Mouse (Mus musculus) kidney, postnatal 0 days (tissue): ENCODE measurements at regions not wholly inside any gene's neighbourhood (a gene's known extent, or its start where the extent isn't known, plus 50 kb on each side); places are given as distances from the start of the nearest gene placed in this dataset.

Source experiments
- ATAC-seq: fragments of 200-750 bp; cut with Nextera tagmentation; replicated peaks from 2 replicates; pipeline ENCODE4 v1.8.0; 2017; ENCODE audit warnings: low read depth, moderate number of reproducible peaks, moderate TSS enrichment, moderate library complexity; ENCODE audit not compliant: low FRiP score
- DNase-seq: peaks from one replicate; pipeline ENCODE4 v3.0.0-alpha.2; 2016; ENCODE audit warnings: low spot score
- H3K27ac ChIP-seq: fragments of 300-500 bp; sonication (generic); 2 replicates; pipeline ENCODE4 v1.5.1; 2014; ENCODE audit warnings: mild to moderate bottlenecking
- H3K27me3 ChIP-seq: fragments of 300-500 bp; sonication (generic); 2 replicates; pipeline ENCODE4 v1.6.1; 2014; ENCODE audit warnings: low read length, mixed read lengths; ENCODE audit not compliant: insufficient read depth
- H3K36me3 ChIP-seq: fragments of 300-500 bp; sonication (generic); 2 replicates; pipeline ENCODE4 v1.6.1; 2014; ENCODE audit warnings: low read length, mixed read lengths; ENCODE audit not compliant: insufficient read depth
- H3K4me1 ChIP-seq: fragments of 300-500 bp; sonication (generic); replicated peaks from 2 replicates; pipeline ENCODE4 v1.6.1; 2014; ENCODE audit warnings: antibody characterized with exemption, low read length, mixed read lengths; ENCODE audit not compliant: insufficient read depth
- H3K4me2 ChIP-seq: fragments of 300-500 bp; sonication (generic); 2 replicates; pipeline ENCODE4 v1.6.1; 2014; ENCODE audit warnings: mild to moderate bottlenecking, low read length, moderate library complexity, mixed read lengths
- H3K4me3 ChIP-seq: fragments of 300-500 bp; sonication (generic); replicated peaks from 2 replicates; pipeline ENCODE4 v1.5.1; 2014; ENCODE audit warnings: low read depth, low read length
- H3K9ac ChIP-seq: fragments of 300-500 bp; sonication (generic); 2 replicates; pipeline ENCODE4 v1.6.1; 2014; ENCODE audit warnings: low read depth, low read length
- H3K9me3 ChIP-seq: fragments of 300-500 bp; sonication (generic); replicated peaks from 2 replicates; pipeline ENCODE4 v1.6.1; 2016; ENCODE audit warnings: low read length, inconsistent platforms, mixed read lengths
- CTCF ChIP-seq: IDR thresholded peaks from 2 replicates; pipeline ENCODE4 v1.5.1; 2016; ENCODE audit warnings: antibody characterized with exemption, low read depth, mild to moderate bottlenecking, moderate library complexity
- WGBS: fragments of 180-500 bp; shearing (Covaris S2); extraction: QIAGEN DNeasy Blood & Tissue Kit; methylation state at CpG from one replicate; pipeline ENCODE4 v1.1.7; 2014; 5-methylcytosine and 5-hydroxymethylcytosine counted together

DNA sequence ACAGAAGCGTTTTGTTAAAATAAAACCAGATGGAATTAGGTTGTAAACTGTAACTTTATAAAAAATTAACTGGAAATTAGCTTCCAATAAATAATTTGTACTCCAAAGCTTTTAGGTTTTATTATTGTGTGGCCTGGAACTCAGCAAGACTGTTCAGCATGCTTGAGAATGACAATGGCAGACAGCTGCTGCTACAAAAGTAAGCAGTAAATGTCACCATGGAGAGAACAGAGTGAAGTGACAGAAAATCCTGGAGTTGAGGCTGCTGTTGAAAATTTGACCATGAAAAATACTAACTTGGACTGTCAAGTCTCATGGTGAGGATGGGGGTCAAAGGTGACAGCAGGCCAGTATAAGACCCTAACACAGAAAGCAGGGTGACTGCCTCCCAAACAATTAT is 340.2 kb downstream of the Klf6 start:
- ATAC-seq, result no peak
- H3K4me3 ChIP-seq, result no peak overlapping the region
- H3K27me3 ChIP-seq, result no peaks in the 10 kb centered on the region
- no peak overlapping the region for H3K27ac ChIP-seq
- WGBS, result 79% methylated on average over 1 of the region's 1 CpGs
- no peaks in the 10 kb centered on the region for H3K4me1 ChIP-seq
- no peak for TF ChIP-seq CTCF
- DNase-seq, result peak; percentile 65
- H3K9me3 ChIP-seq, result no peaks in the 10 kb centered on the region
- H3K4me2 ChIP-seq, result no peak overlapping the region
- H3K9ac ChIP-seq, result no peak overlapping the region
- H3K36me3 ChIP-seq, result no peaks in the 10 kb centered on the region

DNA sequence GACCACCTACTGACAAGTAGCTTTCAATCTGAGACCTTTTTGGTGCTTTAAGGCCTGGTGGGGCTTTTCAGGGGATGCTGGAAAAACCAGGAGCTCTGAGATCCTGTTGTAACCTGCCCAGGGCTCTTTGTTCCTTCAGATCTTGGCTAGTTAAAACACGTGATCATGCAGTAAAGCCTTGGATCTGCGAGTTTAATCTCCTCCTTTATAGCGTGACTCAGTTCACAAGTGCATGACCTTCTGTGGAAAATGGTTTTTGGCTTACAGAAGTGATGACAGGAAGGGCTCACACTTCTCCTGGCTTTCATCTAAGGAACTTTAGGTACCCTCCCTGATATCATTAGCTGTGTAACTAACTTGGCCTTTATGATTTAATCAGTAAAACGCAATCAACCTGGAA is 343.1 kb upstream of the Pitrm1 start:
- Histone ChIP-seq H3K4me1 (no peaks in the 10 kb centered on the region), H3K27me3 (no peaks in the 10 kb centered on the region), H3K4me3 (no peak overlapping the region), H3K9ac (no peak overlapping the region), H3K27ac (no peak overlapping the region), H3K36me3 (no peaks in the 10 kb centered on the region), H3K4me2 (no peak overlapping the region), H3K9me3 (no peaks in the 10 kb centered on the region)
- no peak for TF ChIP-seq CTCF
- ATAC-seq (no peak), DNase-seq (no peak)
- WGBS, result 64% methylated on average over 4 of the region's 4 CpGs

DNA sequence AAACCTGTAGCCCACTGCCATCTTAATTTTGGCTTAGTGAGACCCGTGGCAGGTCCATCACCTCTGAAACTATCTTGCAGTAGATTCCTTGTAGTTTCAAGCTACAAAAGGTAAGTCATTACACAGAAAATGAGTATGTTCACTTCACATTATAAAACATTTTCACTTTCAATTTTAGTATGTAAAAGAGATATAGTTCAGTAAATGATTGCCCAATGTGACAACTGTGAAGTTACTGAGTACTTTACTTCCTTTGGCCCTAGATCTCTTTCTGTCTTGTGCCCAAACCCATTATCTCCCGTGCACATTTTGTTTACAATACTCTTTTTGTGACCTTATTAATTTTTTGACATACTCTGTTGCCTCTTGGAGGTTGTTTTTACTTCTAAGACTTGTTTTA is 335.4 kb upstream of the Pitrm1 start:
- no peak for ATAC-seq
- 56% methylated on average over 2 of the region's 2 CpGs for WGBS
- TF ChIP-seq CTCF, result no peak
- no peak overlapping the region for H3K27ac ChIP-seq
- no peak overlapping the region for H3K4me3 ChIP-seq
- H3K9me3 ChIP-seq, result no peaks in the 10 kb centered on the region
- no peak for DNase-seq
- no peaks in the 10 kb centered on the region for H3K36me3 ChIP-seq
- no peaks in the 10 kb centered on the region for H3K27me3 ChIP-seq
- H3K4me2 ChIP-seq, result no peak overlapping the region
- H3K9ac ChIP-seq, result no peak overlapping the region
- H3K4me1 ChIP-seq, result no peaks in the 10 kb centered on the region

DNA sequence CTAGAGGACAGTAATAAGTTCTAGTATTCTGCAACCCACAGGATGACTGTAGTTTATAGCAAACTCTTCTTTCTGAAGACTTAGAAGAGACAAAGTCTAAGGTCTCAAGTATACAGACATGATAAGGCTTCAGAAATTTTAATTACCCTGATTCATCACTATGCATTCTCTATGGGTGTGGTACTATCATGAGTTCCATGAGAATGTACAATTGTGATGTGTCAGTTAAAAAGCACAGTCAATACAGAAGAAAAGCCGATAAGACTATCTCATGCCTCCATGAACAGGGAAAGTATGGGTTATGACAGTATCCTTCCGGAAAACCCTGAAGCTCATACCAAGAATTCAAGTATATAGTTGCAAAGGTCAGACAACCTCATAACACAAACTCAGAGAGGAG is 333.8 kb upstream of the Pitrm1 start:
- TF ChIP-seq CTCF, result no peak
- Histone ChIP-seq H3K4me2 (no peak overlapping the region), H3K36me3 (no peaks in the 10 kb centered on the region), H3K9ac (no peak overlapping the region), H3K9me3 (no peaks in the 10 kb centered on the region), H3K27ac (no peak overlapping the region), H3K4me1 (no peaks in the 10 kb centered on the region), H3K27me3 (no peaks in the 10 kb centered on the region), H3K4me3 (no peak overlapping the region)
- DNase-seq (no peak), ATAC-seq (no peak)
- 89% methylated on average over 2 of the region's 2 CpGs for WGBS

DNA sequence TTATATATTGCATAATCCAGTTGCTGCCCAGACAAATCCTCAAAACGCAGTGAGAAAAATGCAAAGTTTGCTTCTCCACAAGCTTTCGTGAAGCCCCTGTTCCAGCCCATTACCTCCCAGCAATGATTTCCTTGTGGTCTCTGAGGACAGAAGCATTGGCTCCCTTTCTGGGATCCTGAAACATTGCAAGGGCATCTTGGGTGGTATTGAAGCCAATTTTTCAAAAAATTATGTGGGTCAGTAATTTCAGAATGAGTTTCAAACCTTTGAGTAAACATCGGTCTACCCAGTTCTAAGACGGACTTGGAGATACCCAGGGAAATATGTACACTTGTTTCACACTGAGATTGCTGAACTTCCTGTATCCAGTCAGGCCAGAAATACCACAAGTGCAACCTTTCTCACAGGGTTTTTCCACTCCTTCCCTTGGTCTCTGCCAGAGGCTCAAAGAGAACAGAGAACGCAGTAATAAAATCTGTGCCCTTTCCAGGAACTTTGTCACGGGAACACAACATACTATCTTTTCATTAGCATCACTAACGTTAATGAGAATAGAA is 321.8 kb upstream of the Pitrm1 start:
- ATAC-seq, result no peak
- Histone ChIP-seq H3K9ac (no peak overlapping the region), H3K4me2 (no peak overlapping the region), H3K4me1 (no peaks in the 10 kb centered on the region), H3K36me3 (no peaks in the 10 kb centered on the region), H3K27ac (0 out of 2 replicates have a peak overlapping the region, but pooled peaks have one; percentile 36), H3K27me3 (no peaks in the 10 kb centered on the region), H3K4me3 (no peak overlapping the region), H3K9me3 (no peaks in the 10 kb centered on the region)
- no peak for TF ChIP-seq CTCF
- no peak for DNase-seq
- 58% methylated on average over 7 of the region's 7 CpGs for WGBS

DNA sequence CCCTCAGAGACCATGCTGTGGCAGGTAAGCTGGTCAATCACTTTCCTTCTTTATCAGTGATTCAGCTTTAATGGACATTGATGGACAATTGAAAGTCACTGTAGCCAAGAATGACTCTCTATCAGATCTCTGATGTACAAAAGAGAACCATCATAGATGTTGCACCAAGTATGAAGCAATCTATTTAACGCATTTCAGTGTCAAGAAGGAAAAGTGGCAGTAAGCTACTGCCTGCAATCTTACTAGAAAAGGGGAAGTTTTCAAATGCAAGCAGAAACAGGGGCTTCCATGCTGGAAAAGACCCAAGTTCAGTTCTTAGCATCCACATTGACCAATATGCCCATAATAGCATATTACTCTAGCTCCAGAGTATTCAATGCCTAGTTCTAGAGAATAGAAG is 319.7 kb upstream of the Pitrm1 start:
- ATAC-seq (no peak), DNase-seq (no peak)
- 97% methylated on average over 1 of the region's 1 CpGs for WGBS
- no peak overlapping the region for H3K9ac ChIP-seq
- H3K36me3 ChIP-seq, result no peaks in the 10 kb centered on the region
- H3K9me3 ChIP-seq, result no peaks in the 10 kb centered on the region
- H3K27me3 ChIP-seq, result no peaks in the 10 kb centered on the region
- H3K27ac ChIP-seq, result no peak overlapping the region
- H3K4me3 ChIP-seq, result no peak overlapping the region
- no peak for TF ChIP-seq CTCF
- H3K4me1 ChIP-seq, result no peaks in the 10 kb centered on the region
- no peak overlapping the region for H3K4me2 ChIP-seq

DNA sequence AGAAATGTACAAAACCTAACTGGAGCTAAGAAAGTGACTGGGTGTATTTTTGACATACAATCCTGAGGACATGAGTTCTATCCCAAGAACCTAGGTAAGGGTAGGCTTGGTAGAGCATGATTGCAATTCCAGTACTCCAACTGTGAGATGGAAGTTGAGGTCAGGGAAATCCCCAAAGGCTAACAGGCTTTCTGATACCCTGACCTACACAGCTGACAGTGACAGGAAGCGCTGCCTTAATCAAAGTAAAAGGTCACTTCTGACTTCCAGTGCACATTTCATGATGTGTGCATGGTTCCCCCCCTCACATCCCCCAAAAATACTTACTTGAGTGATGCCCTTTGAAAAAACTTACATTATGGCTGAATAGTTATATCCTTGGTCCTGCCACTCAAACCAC is 312.6 kb upstream of the Pitrm1 start:
- Histone ChIP-seq H3K9me3 (no peaks in the 10 kb centered on the region), H3K4me3 (no peak overlapping the region), H3K4me2 (no peak overlapping the region), H3K9ac (no peak overlapping the region), H3K4me1 (no peaks in the 10 kb centered on the region), H3K27me3 (no peaks in the 10 kb centered on the region), H3K27ac (no peak overlapping the region), H3K36me3 (no peaks in the 10 kb centered on the region)
- WGBS, result 89% methylated on average over 1 of the region's 1 CpGs
- ATAC-seq (no peak), DNase-seq (no peak)
- no peak for TF ChIP-seq CTCF
